Mouse (Mus musculus): ENCODE measurements around the gene Ppp1r16b.

DNA sequence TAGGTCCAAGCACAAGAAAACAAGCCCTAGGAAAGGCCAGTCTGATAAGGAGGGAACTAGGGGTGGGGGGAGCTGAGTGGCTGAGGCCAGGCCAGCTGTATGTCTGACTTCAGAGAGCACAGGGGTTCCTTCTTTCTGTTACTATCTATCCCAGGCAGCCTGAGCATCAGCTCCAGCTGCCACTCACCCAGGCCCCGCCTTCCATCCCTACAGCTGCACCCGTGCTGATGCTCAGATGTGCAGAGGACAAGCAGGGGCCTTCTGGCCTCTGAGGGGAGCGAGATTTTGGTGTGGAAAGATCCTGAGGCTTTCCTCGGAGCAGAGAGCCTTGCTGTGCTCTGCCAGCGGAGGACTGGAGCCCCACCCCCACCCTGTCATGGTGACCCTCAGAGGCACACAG lies 50.9 kb downstream of the Ppp1r16b start:
- TF ChIP-seq CTCF (IDR thresholded peaks at IDR 0.05; ENCODE audit: control insufficient read depth, insufficient read depth, insufficient read length) (no peak), MAX (IDR thresholded peaks at IDR 0.05) (no peak), USF1 (IDR thresholded peaks at IDR 0.05; ENCODE audit: low read depth) (no peak), MYOD1 (IDR thresholded peaks at IDR 0.05; ENCODE audit: control insufficient read depth, insufficient read length, low read depth) (no peak), CEBPB (IDR thresholded peaks at IDR 0.05; ENCODE audit: low read depth) (no peak), MYOG (IDR thresholded peaks at IDR 0.05; ENCODE audit: control insufficient read depth, extremely low read depth, insufficient read length) (no peak), FOSL1 (IDR thresholded peaks at IDR 0.05; ENCODE audit: insufficient read depth, low read length, poor library complexity, severe bottlenecking) (no peak)

Data from C2C12 (cell line).